Mouse (Mus musculus) MEL-GATA-1-ER (cell line): ENCODE measurements around the gene Arhgef40.

ENCODE experiments used
- DNase-seq: peaks from one replicate; pipeline ENCODE4 v3.0.0-alpha.2; 2012; ENCODE audit warnings: low read depth; ENCODE audit errors: extremely low read depth

Arhgef40 gene

GRCm38 (mm10) chr14:51984247-51985231, at the start of gene Arhgef40:
Gene Arhgef40 (plus strand): TSS chr14:51984719.
- DNase-seq: no peak

- no peak for DNase-seq
These were observed 45.5 kb upstream of the Arhgef40 start for GRCm38 (mm10) chr14:51939005-51939404.

- no peak for DNase-seq
These were observed 43.5 kb upstream of the Arhgef40 start for GRCm38 (mm10) chr14:51940944-51941560.

DNA sequence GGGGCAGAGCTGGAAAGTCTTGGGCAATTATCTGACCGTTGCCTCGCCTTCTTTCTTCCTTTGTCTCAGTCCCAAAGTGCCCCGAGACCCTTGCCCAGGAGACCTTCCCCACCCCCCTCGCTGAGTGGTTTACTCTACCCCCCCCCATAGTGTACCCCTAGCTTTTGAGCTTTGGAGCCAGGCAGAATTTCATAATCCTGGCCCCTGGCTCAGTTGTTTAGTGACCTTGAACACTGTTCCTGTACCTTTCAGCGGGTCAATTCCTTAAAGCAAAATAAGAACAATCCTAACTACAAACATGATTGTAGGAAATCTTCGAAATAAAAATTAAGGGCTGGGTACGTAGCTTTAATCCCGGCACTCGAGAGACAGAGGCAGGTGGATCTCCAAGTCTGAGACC, 42.9 kb upstream of the Arhgef40 start:
- DNase-seq: no peak

DNA sequence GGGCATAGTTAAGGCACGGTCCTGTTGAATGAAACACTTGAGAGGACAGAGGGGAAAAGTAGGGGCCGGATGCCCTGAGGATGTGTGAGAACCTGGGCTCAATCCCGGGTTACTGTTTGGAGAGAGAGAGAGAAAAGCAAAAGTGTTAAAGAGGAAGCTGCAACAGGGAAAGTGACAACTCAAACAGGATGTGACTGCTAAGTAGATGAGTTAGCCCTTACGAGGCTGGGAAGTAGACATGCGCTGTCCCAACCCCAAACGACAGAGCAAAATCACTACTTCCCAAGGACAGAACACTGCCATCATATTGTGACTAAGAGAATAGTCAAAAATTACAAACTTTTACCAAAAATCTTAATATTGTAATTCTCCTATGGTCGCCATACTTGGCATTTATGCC, 42.3 kb upstream of the Arhgef40 start:
- DNase-seq: no peak

- DNase-seq: no peak
These were observed 41.2 kb upstream of the Arhgef40 start for GRCm38 (mm10) chr14:51943336-51943735.

GRCm38 (mm10) chr14:51960316-51960715, 24.2 kb upstream of the Arhgef40 start:
- no peak for DNase-seq

GRCm38 (mm10) chr14:51967400-51967799, 17.1 kb upstream of the Arhgef40 start:
- no peak for DNase-seq

GRCm38 (mm10) chr14:51979252-51979651, 5.3 kb upstream of the Arhgef40 start:
- DNase-seq: no peak

GRCm38 (mm10) chr14:51983251-51983650, 1.3 kb upstream of the Arhgef40 start:
- no peak for DNase-seq

- peak; percentile 67 for DNase-seq
These were observed 668 bp upstream of the Arhgef40 start for GRCm38 (mm10) chr14:51983855-51984246.

- DNase-seq: no peak
These were observed 1.0 kb downstream of the Arhgef40 start for GRCm38 (mm10) chr14:51985301-51986152.

DNA sequence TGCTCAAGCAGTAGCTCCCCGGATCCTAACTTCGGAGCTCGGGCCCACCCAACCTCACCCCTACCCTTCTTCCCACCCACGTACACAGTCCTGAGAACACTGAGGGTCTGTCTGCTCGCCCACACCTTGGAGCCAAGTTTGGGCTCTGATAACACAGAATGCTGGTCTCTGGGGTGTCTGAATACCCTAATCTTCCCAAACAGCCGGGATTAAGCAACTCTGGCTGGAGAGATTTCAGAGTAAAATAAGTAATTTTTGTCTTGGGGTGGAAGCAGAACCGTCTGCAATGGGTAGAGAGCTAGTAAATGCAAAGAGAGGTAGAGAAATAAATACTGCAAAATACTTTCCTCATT, 1.6 kb downstream of the Arhgef40 start:
- peak; percentile 58 for DNase-seq

GRCm38 (mm10) chr14:51987177-51987576, 2.7 kb downstream of the Arhgef40 start:
- DNase-seq: no peak

DNA sequence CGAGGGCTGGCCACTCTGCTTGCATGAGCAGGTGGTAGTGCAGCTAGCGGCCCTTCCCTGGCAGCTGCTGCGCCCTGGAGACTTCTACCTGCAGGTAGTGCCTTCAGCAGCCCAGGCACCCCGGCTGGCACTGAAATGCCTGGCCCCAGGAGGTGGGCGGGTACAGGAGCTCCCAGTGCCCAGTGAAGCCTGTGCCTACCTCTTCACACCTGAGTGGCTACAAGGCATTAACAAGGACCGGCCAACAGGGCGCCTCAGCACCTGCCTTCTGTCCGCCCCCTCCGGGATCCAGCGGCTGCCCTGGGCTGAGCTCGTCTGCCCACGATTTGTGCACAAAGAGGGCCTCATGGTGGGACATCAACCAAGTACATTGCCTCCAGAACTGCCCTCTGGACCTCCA, 4.2 kb downstream of the Arhgef40 start:
- DNase-seq: no peak

DNA sequence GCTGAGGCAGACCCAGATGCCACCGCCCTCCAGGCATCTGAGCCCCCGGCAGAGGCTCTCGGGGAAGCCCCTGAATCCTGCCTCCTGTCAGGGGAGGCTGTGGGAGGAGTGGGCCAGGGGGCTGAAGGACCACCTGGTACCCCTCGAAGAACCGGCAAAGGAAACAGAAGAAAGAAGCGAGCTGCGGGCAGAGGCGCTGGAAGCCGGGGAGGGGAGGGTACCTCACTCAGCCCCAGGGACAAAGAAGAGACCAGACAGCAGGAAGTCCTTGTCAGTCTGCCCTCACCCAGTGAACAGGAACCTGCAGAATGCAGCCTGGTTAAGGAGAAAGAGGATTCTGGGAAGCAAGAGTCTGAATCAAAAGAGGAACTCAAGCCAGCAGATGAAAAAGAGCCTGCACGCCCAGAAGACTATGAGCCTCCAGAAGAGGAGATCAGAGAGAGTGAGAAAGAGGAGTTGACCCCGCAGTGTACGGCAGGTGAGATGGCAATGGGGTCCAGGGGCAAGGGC, 5.0 kb downstream of the Arhgef40 start:
- peak; percentile 60 for DNase-seq

GRCm38 (mm10) chr14:51994453-51994852, 9.9 kb downstream of the Arhgef40 start:
- DNase-seq: no peak

DNA sequence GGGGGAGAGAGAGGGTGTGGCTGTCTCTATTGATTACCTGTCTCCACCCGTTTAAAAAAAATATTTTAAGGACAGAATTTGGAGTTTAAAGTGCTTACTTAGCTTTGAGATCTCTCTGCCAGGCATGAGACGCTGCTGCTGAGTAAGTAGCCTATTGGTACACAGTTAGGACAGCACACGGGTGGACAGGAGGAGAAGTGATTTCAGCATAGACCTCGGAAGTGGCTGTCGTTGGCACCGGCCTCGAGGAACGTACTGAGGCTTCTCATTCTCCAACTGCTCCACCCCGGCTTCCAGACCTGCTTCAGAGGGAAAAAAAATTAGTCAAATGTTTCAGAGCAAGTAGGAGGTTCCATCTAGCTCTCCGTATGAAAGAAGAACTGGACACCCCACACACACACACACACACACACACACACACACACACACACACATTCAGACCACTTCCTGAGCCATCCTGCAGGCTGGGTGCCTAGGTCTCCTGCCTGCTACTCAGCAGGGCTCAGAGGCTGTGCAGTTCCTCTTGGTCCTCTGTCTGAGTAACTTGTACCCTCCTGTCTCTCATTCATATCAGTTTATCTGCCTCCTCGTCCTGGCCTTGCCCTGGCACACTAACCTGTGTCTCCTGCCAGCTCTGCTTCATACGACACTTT, 10.8 kb downstream of the Arhgef40 start:
- no peak for DNase-seq

- no peak for DNase-seq
These were observed 11.8 kb downstream of the Arhgef40 start for GRCm38 (mm10) chr14:51996231-51996841.

DNA sequence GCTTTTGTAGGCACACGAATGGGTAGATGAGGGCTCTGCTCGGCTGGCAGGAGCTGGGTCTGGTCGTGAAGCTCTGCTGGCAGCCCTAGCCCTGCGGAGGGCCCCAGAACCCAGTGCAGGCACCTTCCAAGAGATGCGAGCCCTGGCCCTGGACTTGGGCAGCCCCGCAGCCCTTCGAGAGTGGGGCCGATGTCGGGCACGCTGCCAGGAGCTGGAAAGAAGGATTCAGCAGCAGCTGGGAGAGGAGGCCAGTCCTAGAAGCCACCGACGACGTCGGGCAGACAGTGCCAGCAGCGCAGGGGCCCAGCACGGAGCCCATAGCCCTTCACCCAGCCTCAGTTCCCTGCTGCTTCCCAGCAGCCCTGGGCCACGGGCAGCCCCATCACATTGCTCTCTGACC, 12.3 kb downstream of the Arhgef40 start:
- no peak for DNase-seq

- no peak for DNase-seq
These were observed 13.0 kb downstream of the Arhgef40 start for GRCm38 (mm10) chr14:51997483-51997882.
